Mouse (Mus musculus): ENCODE measurements around the gene Myocd.
A peak's percentile ranks its signal among the peaks of the same experiment; 100 is the strongest.

GRCm38 (mm10) chr11:65268310-65268709 lies 1.5 kb downstream of the Myocd start:
- TF ChIP-seq POLR2A (IDR thresholded peaks at IDR 0.05; ENCODE audit: extremely low read depth, insufficient read depth, low read length) (no peak), CTCF (IDR thresholded peaks at IDR 0.05; ENCODE audit: extremely low read depth, insufficient read depth, low read length) (peak; percentile 60; the same call in 1 of the 2 replicates)
